Comparison of ENCODE assay signal across 10 mouse cellular contexts in genomic region chr13:47650093-47650492, GRCm38 (mm10).
DNase-seq lines count a peak whose midpoint lies in the region; TF ChIP-seq lines count a peak whose summit lies in the region.
"Had no signal": no experiment of that assay in that cellular context is flagged by ENCODE, and none has a peak within 500 bp of the region (broad histone marks: within the 10 kb centered on the region; RNA-seq: fewer than 3 reads in every experiment).

No protein-coding gene starts in this region.

- TF ChIP-seq POLR2A in kidney, adult 2 months (IDR thresholded peaks at IDR 0.05; ENCODE audit: low read depth, low read length), result no peak

- intact Hi-C loops in heart, postnatal 10 days (cut with DNase I), result no loop called here

- TF ChIP-seq CTCF in kidney, adult 2 months (conservative IDR thresholded peaks at IDR 0.05; ENCODE audit: insufficient read depth, insufficient read length, low read depth, low read length), result no peak

- H3K36me3 ChIP-seq in kidney, adult 2 months (ENCODE audit: control insufficient read depth, insufficient read depth, low read length), result no peaks in the 10 kb centered on the region
- no peaks in the 10 kb centered on the region for H3K36me3 ChIP-seq in embryonic facial prominence, embryonic 10.5 days (replicated peaks)

- DNase-seq in kidney, adult 2 months, result peak; percentile 7
- no peak for DNase-seq in kidney, postnatal 14 days
- DNase-seq in embryonic facial prominence, embryonic 10.5 days (ENCODE audit: low spot score), result peak; percentile 12
- peak; percentile 28 to 50 for DNase-seq in heart, postnatal 10 days
- peak; percentile 1 for DNase-seq in lung, postnatal 25 days (ENCODE audit: low spot score)
- no peak for DNase-seq in thymus, postnatal 25 days
- DNase-seq in thymus, postnatal 0 days (ENCODE audit: low spot score), result no peak
- DNase-seq in kidney, postnatal 25 days, result no peak
- DNase-seq: kidney, postnatal 4 days had no signal

- WGBS in kidney, adult 2 months, result 71% methylated on average over 13 of the region's 13 CpGs
- WGBS in embryonic facial prominence, embryonic 10.5 days, result 80% methylated on average over 13 of the region's 13 CpGs

- no peaks in the 10 kb centered on the region for H3K9me3 ChIP-seq in embryonic facial prominence, embryonic 10.5 days

- H3K4me3 ChIP-seq in kidney, adult 2 months (ENCODE audit: insufficient read depth, low read depth, low read length), result no peak overlapping the region
- no peak overlapping the region for H3K4me3 ChIP-seq in embryonic facial prominence, embryonic 10.5 days

- H3K4me1 ChIP-seq in kidney, adult 2 months (ENCODE audit: control insufficient read depth, insufficient read depth, low read length), result no peaks in the 10 kb centered on the region
- peaks cover 10% of the 10 kb centered on the region for H3K4me1 ChIP-seq in embryonic facial prominence, embryonic 10.5 days

- H3K27me3 ChIP-seq in kidney, adult 2 months (replicated peaks; ENCODE audit: control insufficient read depth, insufficient read depth, low read length), result no peaks in the 10 kb centered on the region
- H3K27me3 ChIP-seq in embryonic facial prominence, embryonic 10.5 days (replicated peaks; ENCODE audit: low read depth, poor library complexity, severe bottlenecking), result no peaks in the 10 kb centered on the region

- H3K27ac ChIP-seq in kidney, adult 2 months (ENCODE audit: insufficient read depth, low read depth, low read length), result no peak overlapping the region
- no peak overlapping the region for H3K27ac ChIP-seq in embryonic facial prominence, embryonic 10.5 days (replicated peaks)
- H3K27ac ChIP-seq: liver, embryonic 14.5 days had no signal

Comparison
In these comparisons a context has a peak if more than half of its experiments do, and no peak if none do; other contexts are left out.
1. DNase-seq: peak in kidney, adult 2 months (single experiment), embryonic facial prominence, embryonic 10.5 days (single experiment), heart, postnatal 10 days (2 of 2) and lung, postnatal 25 days (single experiment); none in kidney, postnatal 14 days (single experiment), thymus, postnatal 25 days (single experiment), thymus, postnatal 0 days (single experiment) and kidney, postnatal 25 days (0 of 2).